Mouse (Mus musculus) CH12.LX (cell line): ENCODE data around the gene Wdr5. TPM values are rescaled to one million over a fixed set of nuclear protein-coding genes. Genes with fewer than 3 reads are reported as not detected.

ENCODE experiments used
- DNase-seq: peaks from one replicate; pipeline ENCODE4 v3.0.0-alpha.2; 2013; ENCODE audit errors: extremely low read depth
- H3K27ac ChIP-seq: 2 replicates; pipeline ENCODE4 v1.5.1; 2012; ENCODE audit warnings: low read depth, mild to moderate bottlenecking, control low read depth, moderate library complexity; ENCODE audit not compliant: insufficient read depth
- H3K27me3 ChIP-seq: replicated peaks from 2 replicates; pipeline ENCODE3; 2012; ENCODE audit warnings: inconsistent platforms
- H3K36me3 ChIP-seq, 2 experiments: replicated peaks in 1 of 2; 2 replicates each; pipeline versions ENCODE3 to v1.6.1; 2012; ENCODE audit warnings: inconsistent platforms in 1 of 2, low read length in 1 of 2, mild to moderate bottlenecking in 1 of 2, mixed read lengths in 1 of 2, moderate library complexity in 1 of 2; ENCODE audit not compliant: control insufficient read depth in 1 of 2, insufficient read depth in 1 of 2
- H3K4me1 ChIP-seq, 2 experiments: 2 replicates each; pipeline ENCODE4 v1.6.1; 2012; ENCODE audit warnings: inconsistent platforms in 1 of 2, moderate library complexity in 1 of 2; ENCODE audit not compliant: insufficient read depth in 2 of 2, control insufficient read depth in 1 of 2
- H3K4me2 ChIP-seq: 2 replicates; pipeline ENCODE4 v1.6.1; 2012; ENCODE audit warnings: low read depth, mild to moderate bottlenecking, control low read depth; ENCODE audit not compliant: poor library complexity, insufficient read depth, severe bottlenecking
- H3K4me3 ChIP-seq, 3 experiments: fragments of 150-350 bp in 1 of 3; sonication (generic) in 1 of 3; replicated peaks in 1 of 3; 2 replicates each; pipeline versions ENCODE3 to v1.5.1; 2011 to 2012; ENCODE audit warnings: low read depth in 2 of 3, low read length in 2 of 3, mild to moderate bottlenecking in 2 of 3, moderate library complexity in 2 of 3, control low read depth in 1 of 3, improper control_type of control experiment in 1 of 3, inconsistent platforms in 1 of 3, mixed read lengths in 1 of 3; ENCODE audit not compliant: poor library complexity in 1 of 3
- H3K79me2 ChIP-seq: replicated peaks from 2 replicates; pipeline ENCODE4 v1.6.1; 2012; ENCODE audit warnings: mild to moderate bottlenecking, moderate library complexity; ENCODE audit not compliant: control insufficient read depth, poor library complexity, insufficient read depth, severe bottlenecking; ENCODE audit errors: extremely low read depth
- H3K9ac ChIP-seq: 2 replicates; pipeline ENCODE4 v1.6.1; 2012; ENCODE audit warnings: low read depth, mild to moderate bottlenecking, control low read depth, moderate library complexity; ENCODE audit not compliant: insufficient read depth
- H3K9me3 ChIP-seq: replicated peaks from 2 replicates; pipeline ENCODE3; 2012; ENCODE audit warnings: low read length, inconsistent platforms, mixed read lengths
- CTCF ChIP-seq, 2 experiments: IDR thresholded peaks in 1 of 2; conservative IDR thresholded peaks in 1 of 2; 2 replicates each; pipeline ENCODE4 v1.5.1; 2011 to 2012; ENCODE audit warnings: low read depth in 2 of 2, low read length in 2 of 2, improper control_type of control experiment in 1 of 2, inconsistent platforms in 1 of 2, mild to moderate bottlenecking in 1 of 2, moderate library complexity in 1 of 2
- ETS1 ChIP-seq: conservative IDR thresholded peaks from 2 replicates; pipeline ENCODE4 v1.6.1; 2012; ENCODE audit warnings: low read depth, mild to moderate bottlenecking, inconsistent platforms, low read length, improper control_type of control experiment, moderate library complexity
- HCFC1 ChIP-seq: IDR thresholded peaks from 2 replicates; pipeline ENCODE4 v1.6.1; 2012; ENCODE audit warnings: low read depth, mild to moderate bottlenecking, inconsistent platforms, low read length, improper control_type of control experiment
- JUND ChIP-seq: conservative IDR thresholded peaks from 2 replicates; pipeline ENCODE4 v1.6.1; 2011; ENCODE audit warnings: low read depth, low read length, improper control_type of control experiment
- MAFK ChIP-seq: IDR thresholded peaks from 2 replicates; pipeline ENCODE4 v1.6.1; 2011; ENCODE audit warnings: low read length, improper control_type of control experiment; ENCODE audit not compliant: insufficient replicate concordance
- MYC ChIP-seq: IDR thresholded peaks from 2 replicates; pipeline ENCODE4 v1.6.1; 2011; ENCODE audit warnings: low read depth, mild to moderate bottlenecking, improper control_type of control experiment, low read length
- RAD21 ChIP-seq: IDR thresholded peaks from 2 replicates; pipeline ENCODE4 v1.6.1; 2011; ENCODE audit warnings: low read depth, mild to moderate bottlenecking, low read length, improper control_type of control experiment, moderate library complexity
- SMC3 ChIP-seq: IDR thresholded peaks from 2 replicates; pipeline ENCODE4 v1.6.1; 2011; ENCODE audit warnings: low read depth, low read length, improper control_type of control experiment
- dilution Hi-C: fragments of 300-500 bp; cut with MboI; formaldehyde crosslinking; loops from 2 replicates; pipeline ENCODE4 v1.14.3; 2020; ENCODE audit warnings: low sequenced_read_pairs; ENCODE audit not compliant: extremely low pct_unique_long_range_greater_than_20kb, extremely low pct_ligation_motif_present
- in situ Hi-C: fragments of 300-500 bp; cut with MboI; formaldehyde crosslinking; loops from 3 replicates; pipeline ENCODE4 v1.14.3; 2019; ENCODE audit warnings: low sequenced_read_pairs, low pct_ligation_motif_present, low pct_unique_long_range_greater_than_20kb, mixed read lengths
- polyA plus RNA-seq: library from polyadenylated mRNA; unstranded; fragments of >175 nt; gene quantifications from 2 replicates; pipeline ENCODE4 v1.2.1, GENCODE M21; 2012; ENCODE audit warnings: low read depth; ENCODE audit not compliant: insufficient read length
- total RNA-seq, 2 experiments: library from RNA; depleted of rRNA; stranded (reverse); fragments of 300-350 nt in 1 of 2; fragments of >200 nt in 1 of 2; gene quantifications; 2 replicates each; pipeline ENCODE4 v1.2.3; 2012 to 2014

Wdr5 gene
- total and polyA plus RNA-seq, 3 experiments: 33.9 to 56.0 (median 54.8) TPM

DNA sequence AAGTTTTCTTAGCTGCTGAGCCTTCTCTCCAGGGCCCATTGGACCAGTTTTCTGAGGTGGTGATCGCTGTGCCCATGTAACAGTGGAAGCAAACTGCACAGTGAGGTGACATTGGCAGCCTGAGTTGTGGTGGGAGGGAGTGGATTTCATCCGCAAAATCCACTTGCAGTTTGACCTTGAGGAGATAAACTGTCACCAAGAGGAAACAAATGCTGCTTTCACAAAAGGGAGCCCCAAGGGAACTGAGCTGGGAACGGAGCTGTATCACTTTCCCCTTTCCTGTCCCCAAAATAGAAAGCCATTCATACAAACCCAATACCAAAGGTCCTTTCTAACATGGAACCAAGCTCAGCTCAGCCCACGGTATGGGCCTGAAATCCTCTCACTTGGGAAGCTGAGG, 35.1 kb upstream of the Wdr5 start:
- no peaks in the 10 kb centered on the region for H3K27me3 ChIP-seq
- in situ Hi-C loops: no loop called here
- no peak for DNase-seq
- no peaks in the 10 kb centered on the region for H3K79me2 ChIP-seq
- dilution Hi-C loops: no loop called here
- H3K27ac ChIP-seq: no peak overlapping the region
- no peak overlapping the region for H3K4me2 ChIP-seq
- no peak overlapping the region for H3K4me3 ChIP-seq
- no peak overlapping the region for H3K9ac ChIP-seq
- no peaks in the 10 kb centered on the region for H3K36me3 ChIP-seq
- peaks cover 6 to 18% of the 10 kb centered on the region in 2 experiments for H3K4me1 ChIP-seq
- no peaks in the 10 kb centered on the region for H3K9me3 ChIP-seq
- no peak for TF ChIP-seq JUND
- no peak for TF ChIP-seq MAFK

DNA sequence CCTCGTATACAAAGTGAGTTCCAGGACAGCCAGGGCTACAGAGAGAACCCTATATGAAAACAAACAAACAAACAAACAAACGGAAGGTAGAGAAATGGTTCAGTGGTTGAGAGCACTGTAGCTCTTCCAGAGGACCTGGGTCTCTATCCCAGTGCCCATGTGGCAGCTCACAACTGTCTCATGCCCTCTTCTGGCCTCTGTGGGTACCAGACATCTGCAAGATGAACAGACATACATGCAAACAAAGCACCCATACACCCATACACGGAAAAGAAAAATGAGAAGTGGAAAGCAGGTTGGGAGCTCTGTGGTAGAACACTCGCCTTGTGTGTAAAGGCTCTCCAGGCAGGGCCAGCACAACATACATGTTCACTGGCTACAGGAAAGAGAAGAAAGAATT, 34.6 kb upstream of the Wdr5 start:
- H3K27ac ChIP-seq: no peak overlapping the region
- peak in 1 of 2 experiments; percentile 58; a peak in 2 of 4 replicates for TF ChIP-seq CTCF (conservative IDR thresholded peaks at IDR 0.05 in 1 of 2, IDR thresholded peaks at IDR 0.05 in 1 of 2; ENCODE audit: low read depth in 2 of 2, low read length in 2 of 2)
- TF ChIP-seq ETS1: no peak
- TF ChIP-seq HCFC1: no peak
- TF ChIP-seq SMC3: peak; percentile 49
- TF ChIP-seq MYC: peak; percentile 49; the same call in 1 of the 2 replicates
- TF ChIP-seq RAD21: peak; percentile 51
- TF ChIP-seq, all 38 proteins: peak for 4
- Histone ChIP-seq H3K36me3 (no peaks in the 10 kb centered on the region), H3K27me3 (no peaks in the 10 kb centered on the region), H3K79me2 (no peaks in the 10 kb centered on the region), H3K4me3 (no peak overlapping the region), H3K4me2 (no peak overlapping the region), H3K9me3 (no peaks in the 10 kb centered on the region), H3K4me1 (peaks cover 6 to 18% of the 10 kb centered on the region in 2 experiments), H3K9ac (no peak overlapping the region)
- DNase-seq: peak; percentile 53
- in situ Hi-C loops: no loop called here
- dilution Hi-C loops: no loop called here

- dilution Hi-C loops: no loop called here
Observed at GRCm38 (mm10) chr2:27482265-27482861, 32.6 kb upstream of the Wdr5 start.

More at GRCm38 (mm10) chr2:27482265-27482861, 32.6 kb upstream of the Wdr5 start:
- no peaks in the 10 kb centered on the region for H3K79me2 ChIP-seq
- H3K27me3 ChIP-seq: no peaks in the 10 kb centered on the region
- no peak overlapping the region for H3K4me3 ChIP-seq
- in situ Hi-C loops: no loop called here
- no peak overlapping the region for H3K27ac ChIP-seq
- no peak overlapping the region for H3K9ac ChIP-seq
- no peaks in the 10 kb centered on the region for H3K36me3 ChIP-seq
- H3K9me3 ChIP-seq: no peaks in the 10 kb centered on the region
- H3K4me1 ChIP-seq: peaks cover 3 to 15% of the 10 kb centered on the region in 2 experiments
- H3K4me2 ChIP-seq: no peak overlapping the region
- DNase-seq: no peak
- TF ChIP-seq MYC: no peak
- TF ChIP-seq, all 38 proteins: peak for 0
